Mouse (Mus musculus): ENCODE results near the gene Dbx1.

- TF ChIP-seq GATA1 (IDR thresholded peaks at IDR 0.05; ENCODE audit: borderline replicate concordance, low read length), result no peak
- no peak for TF ChIP-seq FLI1 (IDR thresholded peaks at IDR 0.05; ENCODE audit: low read length)
Observed at GRCm38 (mm10) chr7:49620160-49620559, 16.5 kb downstream of the Dbx1 start.
